Mouse (Mus musculus) CH12.LX (cell line): ENCODE data around the gene Hist1h1t.

Source experiments
- BHLHE40 ChIP-seq: IDR thresholded peaks from 2 replicates; pipeline ENCODE4 v1.6.1; 2011; ENCODE audit warnings: mild to moderate bottlenecking, low read depth, low read length, improper control_type of control experiment
- CHD2 ChIP-seq: IDR thresholded peaks from 2 replicates; pipeline ENCODE4 v1.6.1; 2011; ENCODE audit warnings: low read length, improper control_type of control experiment
- CTCF ChIP-seq, 2 experiments: IDR thresholded peaks in 1 of 2; conservative IDR thresholded peaks in 1 of 2; 2 replicates each; pipeline ENCODE4 v1.5.1; 2011 to 2012; ENCODE audit warnings: low read depth in 2 of 2, low read length in 2 of 2, improper control_type of control experiment in 1 of 2, inconsistent platforms in 1 of 2, mild to moderate bottlenecking in 1 of 2, moderate library complexity in 1 of 2
- E2F4 ChIP-seq: IDR thresholded peaks from 2 replicates; pipeline ENCODE4 v1.6.1; 2011; ENCODE audit warnings: low read depth, low read length, improper control_type of control experiment; ENCODE audit not compliant: insufficient replicate concordance
- EP300 ChIP-seq: IDR thresholded peaks from 2 replicates; pipeline ENCODE4 v1.6.1; 2011; ENCODE audit warnings: low read length, improper control_type of control experiment
- JUND ChIP-seq: conservative IDR thresholded peaks from 2 replicates; pipeline ENCODE4 v1.6.1; 2011; ENCODE audit warnings: low read depth, low read length, improper control_type of control experiment
- MEF2A ChIP-seq: IDR thresholded peaks from 2 replicates; pipeline ENCODE4 v1.6.1; 2014; ENCODE audit warnings: low read depth, mild to moderate bottlenecking, inconsistent platforms, low read length, improper control_type of control experiment, borderline replicate concordance
- NELFE ChIP-seq: IDR thresholded peaks from 2 replicates; pipeline ENCODE4 v1.6.1; 2011; ENCODE audit warnings: low read depth, low read length, improper control_type of control experiment
- NRF1 ChIP-seq: IDR thresholded peaks from 2 replicates; pipeline ENCODE4 v1.6.1; 2014; ENCODE audit warnings: low read depth, mild to moderate bottlenecking, inconsistent platforms, low read length, improper control_type of control experiment, moderate library complexity
- POLR2A ChIP-seq: IDR thresholded peaks from 2 replicates; pipeline ENCODE4 v1.6.1; 2011; ENCODE audit warnings: low read depth, mild to moderate bottlenecking, improper control_type of control experiment, low read length
- UBTF ChIP-seq: IDR thresholded peaks from 2 replicates; pipeline ENCODE4 v1.6.1; 2012; ENCODE audit warnings: low read depth, mild to moderate bottlenecking, inconsistent platforms, low read length, improper control_type of control experiment, moderate library complexity
- USF1 ChIP-seq: IDR thresholded peaks from 2 replicates; pipeline ENCODE4 v1.6.1; 2014; ENCODE audit warnings: low read depth, mild to moderate bottlenecking, inconsistent platforms, low read length, improper control_type of control experiment
- ZMIZ1 ChIP-seq: IDR thresholded peaks from 2 replicates; pipeline ENCODE4 v1.6.1; 2012; ENCODE audit warnings: low read depth, mild to moderate bottlenecking, inconsistent platforms, low read length, improper control_type of control experiment
- ZNF384 ChIP-seq: IDR thresholded peaks from 2 replicates; pipeline ENCODE4 v1.6.1; 2012; ENCODE audit warnings: low read depth, low read length, improper control_type of control experiment, inconsistent platforms

DNA sequence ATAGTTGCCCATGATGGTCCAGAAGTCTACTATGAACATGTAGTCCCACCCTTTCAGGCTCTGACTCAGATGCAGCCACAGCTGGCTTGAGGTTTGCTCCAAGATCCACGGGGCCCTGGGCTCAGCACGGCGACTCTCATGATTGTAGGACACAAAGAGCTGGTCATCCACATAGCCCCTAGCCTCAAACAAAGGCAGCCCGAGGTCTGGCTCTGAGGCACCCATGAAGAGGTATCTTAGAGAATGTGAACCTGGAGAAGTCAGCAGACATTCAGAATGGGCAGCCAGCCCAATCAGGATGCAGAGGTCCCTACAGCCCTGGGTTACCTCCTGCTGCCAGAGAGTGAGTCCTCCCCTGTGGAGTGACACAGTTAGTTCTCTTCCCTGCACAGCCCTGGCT is 12.4 kb downstream of the Hist1h1t start:
- TF ChIP-seq NRF1 (no peak), NELFE (no peak), CTCF (conservative IDR thresholded peaks at IDR 0.05 in 1 of 2, IDR thresholded peaks at IDR 0.05 in 1 of 2; ENCODE audit: low read depth in 2 of 2, low read length in 2 of 2) (no peak), POLR2A (no peak), ZNF384 (no peak), ZMIZ1 (no peak), UBTF (no peak), USF1 (no peak), E2F4 (no peak), JUND (no peak), MEF2A (no peak), CHD2 (no peak), EP300 (no peak), BHLHE40 (no peak)
